Mouse (Mus musculus) hindbrain, postnatal 0 days (tissue): ENCODE results near the gene Gm47283. TPM values are rescaled to one million over a fixed set of nuclear protein-coding genes. Genes with fewer than 3 reads are reported as not detected.
A peak's percentile ranks its signal among the peaks of the same experiment; 100 is the strongest.
"Not testable (repeated sequence)": the region's sequence is repeated elsewhere in the genome, so short reads cannot be mapped to it uniquely, and the experiment has no call there.

Experiments used
- ATAC-seq: fragments of 200-750 bp; cut with Nextera tagmentation; 2 replicates; pipeline ENCODE4 v1.8.0; 2017; ENCODE audit warnings: mild to moderate bottlenecking, moderate TSS enrichment, moderate library complexity
- DNase-seq: peaks from one replicate; pipeline ENCODE4 v3.0.0-alpha.2; 2015; ENCODE audit warnings: low spot score
- H3K27ac ChIP-seq: fragments of 300-500 bp; sonication (generic); 2 replicates; pipeline ENCODE4 v1.5.1; 2014; ENCODE audit warnings: mild to moderate bottlenecking
- H3K27me3 ChIP-seq: fragments of 300-500 bp; sonication (generic); 2 replicates; pipeline ENCODE4 v1.6.1; 2014; ENCODE audit warnings: low read length, mixed read lengths; ENCODE audit not compliant: insufficient read depth
- H3K36me3 ChIP-seq: fragments of 300-500 bp; sonication (generic); 2 replicates; pipeline ENCODE4 v1.6.1; 2014; ENCODE audit warnings: low read length, mixed read lengths; ENCODE audit not compliant: insufficient read depth
- H3K4me1 ChIP-seq: fragments of 300-500 bp; sonication (generic); 2 replicates; pipeline ENCODE4 v1.6.1; 2014; ENCODE audit warnings: antibody characterized with exemption, low read length, mixed read lengths; ENCODE audit not compliant: insufficient read depth
- H3K4me2 ChIP-seq: fragments of 300-500 bp; sonication (generic); 2 replicates; pipeline ENCODE4 v1.6.1; 2014; ENCODE audit warnings: low read depth, mild to moderate bottlenecking, low read length, moderate library complexity, mixed read lengths
- H3K4me3 ChIP-seq: fragments of 300-500 bp; sonication (generic); 2 replicates; pipeline ENCODE4 v1.5.1; 2014; ENCODE audit warnings: low read length
- H3K9ac ChIP-seq: fragments of 300-500 bp; sonication (generic); replicated peaks from 2 replicates; pipeline ENCODE4 v1.6.1; 2014; ENCODE audit warnings: mild to moderate bottlenecking, low read length, moderate library complexity, mixed read lengths
- H3K9me3 ChIP-seq: fragments of 300-500 bp; sonication (generic); 2 replicates; pipeline ENCODE4 v1.6.1; 2016; ENCODE audit warnings: low read length, mixed read lengths
- CTCF ChIP-seq: IDR thresholded peaks from 2 replicates; pipeline ENCODE4 v1.5.1; 2016; ENCODE audit warnings: antibody characterized with exemption, control low read depth, low read depth
- WGBS: fragments of 180-500 bp; shearing (Covaris S2); extraction: QIAGEN DNeasy Blood & Tissue Kit; methylation state at CpG from one replicate; pipeline ENCODE4 v1.1.7; 2014; 5-methylcytosine and 5-hydroxymethylcytosine counted together
- polyA plus RNA-seq: library from polyadenylated mRNA; unstranded; fragments of >200 nt; fragmentation: Nextera tagmentation; extraction: Ambion mirVana; gene quantifications from 2 replicates; pipeline ENCODE4 v1.2.1, GENCODE M21; 2015
- total RNA-seq: library from RNA; depleted of rRNA; stranded (reverse); fragments of >200 nt; gene quantifications from 2 replicates; pipeline ENCODE4 v1.2.3, GENCODE M21; 2014

Gene Gm47283
- total and polyA plus RNA-seq, 2 experiments from 2014 or later: not detected

GRCm38 (mm10) chrY:90740013-90740561, 44.5 kb upstream of the Gm47283 start:
- H3K9me3 ChIP-seq: peaks cover 34% of the 10 kb centered on the region
- no peak for ATAC-seq
- peaks cover 3% of the 10 kb centered on the region for H3K36me3 ChIP-seq
- WGBS: 59% methylated on average over 14 of the region's 14 CpGs
- no peak for TF ChIP-seq CTCF
- H3K27ac ChIP-seq: no peak overlapping the region
- no peak overlapping the region for H3K4me3 ChIP-seq
- DNase-seq: peak; percentile 81
- no peak overlapping the region for H3K4me2 ChIP-seq
- H3K9ac ChIP-seq: no peak overlapping the region
- H3K27me3 ChIP-seq: no peaks in the 10 kb centered on the region
- no peaks in the 10 kb centered on the region for H3K4me1 ChIP-seq

- H3K4me3 ChIP-seq, H3K9ac ChIP-seq, H3K27me3 ChIP-seq, H3K36me3 ChIP-seq, H3K4me1 ChIP-seq, H3K27ac ChIP-seq, H3K4me2 ChIP-seq: not testable (repeated sequence)
- peaks cover 34% of the 10 kb centered on the region for H3K9me3 ChIP-seq
- 77% methylated on average over 38 of the region's 38 CpGs for WGBS
- ATAC-seq: peak; percentile 34
- peak; percentile 75 for DNase-seq
Observed at GRCm38 (mm10) chrY:90741006-90741405, 43.5 kb upstream of the Gm47283 start.

DNA sequence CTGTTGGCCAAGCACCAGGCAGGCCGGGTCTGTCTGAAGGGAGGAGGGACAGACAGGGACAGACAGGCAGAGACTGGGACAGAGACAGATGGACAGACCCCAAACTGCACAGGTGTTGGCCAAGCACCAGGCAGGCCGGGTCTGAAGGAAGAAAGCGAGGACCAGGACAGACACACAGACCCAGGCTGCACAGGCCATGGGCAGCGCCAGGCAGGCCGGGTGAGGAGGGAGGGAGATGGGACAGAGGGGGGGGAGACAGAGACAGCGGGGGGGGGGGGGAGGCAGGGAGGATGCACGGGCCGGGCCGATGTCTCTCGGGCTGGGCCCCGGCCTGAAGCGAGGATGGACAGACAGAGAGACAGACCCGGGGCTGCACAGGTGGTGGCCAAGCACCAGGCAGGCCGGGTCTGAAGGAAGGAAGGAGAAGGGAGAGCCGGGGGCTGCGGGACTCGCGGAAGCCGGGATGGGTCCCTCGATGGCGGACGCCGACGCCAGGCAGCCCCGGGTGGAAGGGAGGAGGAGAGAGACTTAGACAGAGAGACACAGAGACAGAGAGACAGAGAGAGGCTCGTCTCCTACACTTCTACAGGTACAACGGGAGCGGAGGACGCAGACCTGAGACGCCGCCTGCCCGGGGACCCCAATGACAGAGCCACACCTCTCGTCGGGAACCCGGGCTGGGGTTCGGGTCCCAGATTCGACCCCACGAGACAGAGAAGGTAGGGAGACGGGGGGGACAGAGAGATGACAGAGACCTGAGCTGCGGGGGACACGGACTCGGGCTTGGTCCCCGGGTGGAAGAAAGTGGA, 42.9 kb upstream of the Gm47283 start:
- H3K4me2 ChIP-seq, H3K9ac ChIP-seq, H3K27ac ChIP-seq, H3K4me3 ChIP-seq, H3K36me3 ChIP-seq, H3K27me3 ChIP-seq, H3K4me1 ChIP-seq: not testable (repeated sequence)
- 84% methylated on average over 43 of the region's 43 CpGs for WGBS
- H3K9me3 ChIP-seq: peaks cover 34% of the 10 kb centered on the region
- peak; percentile 48 for ATAC-seq
- DNase-seq: peak; percentile 69

GRCm38 (mm10) chrY:90742261-90743052, 42.1 kb upstream of the Gm47283 start:
- not testable (repeated sequence) for ATAC-seq, H3K9ac ChIP-seq, H3K4me2 ChIP-seq, H3K4me3 ChIP-seq, H3K36me3 ChIP-seq, H3K27ac ChIP-seq, H3K4me1 ChIP-seq, H3K27me3 ChIP-seq
- peak; percentile 61 for DNase-seq
- H3K9me3 ChIP-seq: peaks cover 33% of the 10 kb centered on the region
- 90% methylated on average over 49 of the region's 49 CpGs for WGBS

DNA sequence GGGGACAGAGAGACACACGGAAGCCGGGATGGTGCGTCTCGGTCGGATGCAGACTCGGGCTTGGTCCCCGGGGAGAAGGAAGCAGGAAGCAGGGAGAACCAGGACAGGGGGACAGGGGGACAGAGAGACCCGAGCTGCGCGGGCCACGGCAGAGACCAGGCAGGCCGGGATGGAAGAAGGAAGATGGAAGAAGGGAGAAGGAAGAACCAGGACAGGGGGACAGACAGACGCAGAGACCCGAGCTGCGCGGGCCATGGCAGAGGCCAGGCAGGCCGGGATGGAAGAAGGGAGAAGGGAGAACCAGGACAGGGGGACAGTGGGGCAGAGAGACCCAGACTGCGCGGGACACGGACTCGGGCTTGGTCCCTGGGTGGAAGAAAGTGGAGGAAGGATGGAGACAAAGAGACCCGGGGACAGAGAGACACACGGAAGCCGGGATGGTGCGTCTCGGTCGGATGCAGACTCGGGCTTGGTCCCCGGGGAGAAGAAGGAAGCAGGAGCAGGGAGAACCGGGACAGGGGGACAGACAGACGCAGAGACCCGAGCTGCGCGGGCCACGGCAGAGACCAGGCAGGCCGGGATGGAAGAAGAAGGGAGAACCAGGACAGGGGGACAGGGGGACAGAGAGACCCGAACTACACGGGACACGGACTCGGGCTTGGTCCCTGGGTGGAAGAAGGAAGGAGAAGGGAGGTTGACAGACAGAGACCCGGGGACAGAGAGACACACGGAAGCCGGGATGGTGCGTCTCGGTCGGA, 41.3 kb upstream of the Gm47283 start:
- not testable (repeated sequence) for H3K36me3 ChIP-seq, H3K27me3 ChIP-seq, H3K27ac ChIP-seq, H3K4me2 ChIP-seq, H3K9ac ChIP-seq, ATAC-seq, H3K4me1 ChIP-seq, H3K4me3 ChIP-seq
- WGBS: 85% methylated on average over 44 of the region's 46 CpGs
- H3K9me3 ChIP-seq: peaks cover 30% of the 10 kb centered on the region
- peak; percentile 5 for DNase-seq

- Histone ChIP-seq H3K4me1 (no peaks in the 10 kb centered on the region), H3K9ac (no peak overlapping the region), H3K27ac (no peak overlapping the region; the same call in 1 of the 2 replicates), H3K4me3 (no peak overlapping the region), H3K4me2 (no peak overlapping the region), H3K36me3 (peaks cover 3% of the 10 kb centered on the region), H3K27me3 (no peaks in the 10 kb centered on the region), H3K9me3 (peaks cover 24% of the 10 kb centered on the region)
- ATAC-seq: no peak
- 78% methylated on average over 18 of the region's 21 CpGs for WGBS
- TF ChIP-seq CTCF: no peak
- peak; percentile 5 for DNase-seq
Observed at GRCm38 (mm10) chrY:90743811-90744220, 40.7 kb upstream of the Gm47283 start.

- WGBS: 58% methylated on average over 48 of the region's 51 CpGs
- H3K4me1 ChIP-seq, H3K27me3 ChIP-seq, H3K36me3 ChIP-seq, H3K9ac ChIP-seq, H3K27ac ChIP-seq: not testable (repeated sequence)
- peaks cover 18% of the 10 kb centered on the region for H3K9me3 ChIP-seq
- H3K4me2 ChIP-seq: peak overlapping the region; percentile 33; the same call in 1 of the 2 replicates
- peak; percentile 98 for ATAC-seq
- peak overlapping the region; percentile 11; the same call in 1 of the 2 replicates for H3K4me3 ChIP-seq
- peak; percentile 85 for DNase-seq
Observed at GRCm38 (mm10) chrY:90744381-90744981, 40.1 kb upstream of the Gm47283 start.

DNA sequence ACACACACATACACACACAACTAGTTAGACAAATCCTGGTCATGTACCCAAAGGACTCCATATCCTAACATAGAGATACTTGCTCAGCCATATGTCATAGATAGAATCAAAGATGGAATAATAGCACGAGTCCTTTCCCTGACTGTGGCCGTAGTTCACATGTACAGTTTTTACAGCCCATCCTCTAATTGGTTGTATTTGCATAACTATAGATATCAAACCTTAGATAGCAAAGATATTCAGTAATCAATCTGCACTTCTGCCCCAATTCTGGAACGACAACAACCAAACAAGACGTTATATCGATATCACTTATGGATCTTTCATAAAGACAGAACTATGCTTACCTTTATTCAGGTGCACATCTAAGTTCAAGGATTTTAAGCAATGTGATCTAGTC, 39.3 kb upstream of the Gm47283 start:
- H3K9ac ChIP-seq, ATAC-seq, H3K4me2 ChIP-seq, H3K4me1 ChIP-seq, H3K4me3 ChIP-seq, H3K27ac ChIP-seq, H3K36me3 ChIP-seq, H3K27me3 ChIP-seq: not testable (repeated sequence)
- 94% methylated on average over 5 of the region's 5 CpGs for WGBS
- peaks cover 11% of the 10 kb centered on the region for H3K9me3 ChIP-seq
- peak; percentile 1 for DNase-seq

- not testable (repeated sequence) for H3K4me3 ChIP-seq, H3K9ac ChIP-seq, H3K27ac ChIP-seq, H3K36me3 ChIP-seq, H3K9me3 ChIP-seq, H3K4me2 ChIP-seq, H3K4me1 ChIP-seq, ATAC-seq, DNase-seq, H3K27me3 ChIP-seq
- WGBS: no CpG with 5 or more reads among the region's 8 CpGs
Observed at GRCm38 (mm10) chrY:90754721-90755120, 29.8 kb upstream of the Gm47283 start, which contains the start of gene Gm21860. TSS of gene Gm21860 (minus strand) at chrY:90754821.
